Comparison of ENCODE assay signal across 15 mouse cellular contexts in genomic region chrX:7639536-7640325, GRCm38 (mm10). TPM values are rescaled to one million over a fixed set of nuclear protein-coding genes. Genes with fewer than 3 reads are reported as not detected.
DNase-seq lines count a peak whose midpoint lies in the region; ATAC-seq lines count a peak whose summit lies in the region.
"Had no signal": no experiment of that assay in that cellular context is flagged by ENCODE, and none has a peak within 500 bp of the region (broad histone marks: within the 10 kb centered on the region; RNA-seq: fewer than 3 reads in every experiment).

No protein-coding gene starts in this region.

- 0 out of 2 replicates have a peak, but pooled peaks cover 4% of the 10 kb centered on the region for H3K4me1 ChIP-seq in heart, embryonic 10.5 days
- H3K4me1 ChIP-seq in forebrain, embryonic 16.5 days (replicated peaks; ENCODE audit: control insufficient read depth, insufficient read depth, low read length), result peaks cover 14% of the 10 kb centered on the region
- H3K4me1 ChIP-seq in midbrain, embryonic 15.5 days, result peaks cover 7% of the 10 kb centered on the region

- H3K36me3 ChIP-seq in heart, embryonic 10.5 days, result no peaks in the 10 kb centered on the region
- H3K36me3 ChIP-seq in forebrain, embryonic 16.5 days (ENCODE audit: control insufficient read depth, insufficient read depth), result 0 out of 2 replicates have a peak, but pooled peaks cover 2% of the 10 kb centered on the region
- H3K36me3 ChIP-seq in midbrain, embryonic 15.5 days (replicated peaks), result no peaks in the 10 kb centered on the region

- peak overlapping the region; percentile 65 for H3K9ac ChIP-seq in forebrain, embryonic 16.5 days (replicated peaks; ENCODE audit: low read depth, low read length)
- H3K9ac ChIP-seq in midbrain, embryonic 15.5 days, result peak overlapping the region; percentile 61

- peaks cover 24% of the 10 kb centered on the region for H3K27me3 ChIP-seq in heart, embryonic 10.5 days (ENCODE audit: insufficient read depth, poor library complexity, severe bottlenecking)
- H3K27me3 ChIP-seq in forebrain, embryonic 16.5 days (replicated peaks; ENCODE audit: control insufficient read depth, insufficient read depth, low read length), result no peaks in the 10 kb centered on the region
- no peaks in the 10 kb centered on the region for H3K27me3 ChIP-seq in midbrain, embryonic 15.5 days (replicated peaks)

- no peaks in the 10 kb centered on the region for H3K9me3 ChIP-seq in heart, embryonic 10.5 days
- no peaks in the 10 kb centered on the region for H3K9me3 ChIP-seq in forebrain, embryonic 16.5 days (ENCODE audit: control insufficient read depth, low read length)
- no peaks in the 10 kb centered on the region for H3K9me3 ChIP-seq in midbrain, embryonic 15.5 days

- no peak overlapping the region for H3K27ac ChIP-seq in heart, embryonic 10.5 days
- peak overlapping the region; percentile 74 for H3K27ac ChIP-seq in forebrain, embryonic 16.5 days (ENCODE audit: low read length)
- peak overlapping the region; percentile 86 for H3K27ac ChIP-seq in midbrain, embryonic 15.5 days
- H3K27ac ChIP-seq: macrophage had no signal

- 21% methylated on average over 13 of the region's 13 CpGs for WGBS in heart, embryonic 10.5 days
- 22% methylated on average over 13 of the region's 13 CpGs for WGBS in forebrain, embryonic 16.5 days
- WGBS in midbrain, embryonic 15.5 days, result 24% methylated on average over 13 of the region's 13 CpGs

- H3K4me3 ChIP-seq in heart, embryonic 10.5 days, result no peak overlapping the region
- H3K4me3 ChIP-seq in forebrain, embryonic 16.5 days (replicated peaks; ENCODE audit: low read length), result peak overlapping the region; percentile 59
- peak overlapping the region; percentile 48 for H3K4me3 ChIP-seq in midbrain, embryonic 15.5 days

- peak; percentile 8; the same call in 1 of the 2 replicates for ATAC-seq in forebrain, embryonic 16.5 days
- peak; percentile 40 for ATAC-seq in midbrain, embryonic 15.5 days (replicated peaks)
- ATAC-seq: Patski had no signal

- peak overlapping the region; percentile 71 for H3K4me2 ChIP-seq in forebrain, embryonic 16.5 days (ENCODE audit: low read length)
- peak overlapping the region; percentile 71 for H3K4me2 ChIP-seq in midbrain, embryonic 15.5 days

- peak; percentile 84 for DNase-seq in heart, adult 11 months
- no peak for DNase-seq in heart, embryonic 10.5 days (ENCODE audit: low spot score)
- DNase-seq in cerebellum, adult 9-10 months, result peak; percentile 66
- DNase-seq in Muller cell, postnatal 12 days (ENCODE audit: inconsistent ontology term), result no peak
- no peak for DNase-seq in gastrocnemius, adult 8-10 months (ENCODE audit: low spot score in 2 of 2)
- no peak for DNase-seq in right cerebral cortex, postnatal 25 days
- DNase-seq: adrenal gland, postnatal 25 days; B cell, adult 2 months; heart, postnatal 36 days; kidney, postnatal 4 days had no signal

RNA-seq across cellular contexts. Expression of gene Syp, which starts 1.5 kb away (rescaled TPM):
- polyA plus RNA-seq in heart, embryonic 10.5 days (2016; fragmentation: Nextera tagmentation; extraction: Ambion mirVana), result 0.91 and 1.1 TPM in 2 replicates
- polyA plus RNA-seq in forebrain, embryonic 16.5 days (2015; fragmentation: Nextera tagmentation; extraction: Ambion mirVana), result 120 and 161 TPM in 2 replicates
- 176 and 179 TPM in 2 replicates for polyA plus RNA-seq in midbrain, embryonic 15.5 days (2015; fragmentation: Nextera tagmentation; extraction: Ambion mirVana)
- total RNA-seq in gastrocnemius, adult 8-10 months (2022), result 1 to 10 TPM in 3 of 4 experiments, under 1 TPM in 1; 0.73 to 4.3 (median 2.2) TPM

RNA-seq across cellular contexts. Expression of gene Prickle3, which starts 17.3 kb away (rescaled TPM):
- 6.7 and 8.0 TPM in 2 replicates for polyA plus RNA-seq in heart, embryonic 10.5 days (2016; fragmentation: Nextera tagmentation; extraction: Ambion mirVana)
- 1.5 and 1.6 TPM in 2 replicates for polyA plus RNA-seq in forebrain, embryonic 16.5 days (2015; fragmentation: Nextera tagmentation; extraction: Ambion mirVana)
- polyA plus RNA-seq in midbrain, embryonic 15.5 days (2015; fragmentation: Nextera tagmentation; extraction: Ambion mirVana), result 1.6 and 1.7 TPM in 2 replicates
- 10 to 100 TPM; 13.4 to 22.6 (median 17.0) TPM for total RNA-seq in gastrocnemius, adult 8-10 months (2022)

RNA-seq across cellular contexts. Expression of gene Plp2, which starts 31.5 kb away (rescaled TPM):
- 147 and 155 TPM in 2 replicates for polyA plus RNA-seq in heart, embryonic 10.5 days (2016; fragmentation: Nextera tagmentation; extraction: Ambion mirVana)
- polyA plus RNA-seq in forebrain, embryonic 16.5 days (2015; fragmentation: Nextera tagmentation; extraction: Ambion mirVana), result 35.1 and 41.7 TPM in 2 replicates
- polyA plus RNA-seq in midbrain, embryonic 15.5 days (2015; fragmentation: Nextera tagmentation; extraction: Ambion mirVana), result 17.5 and 19.7 TPM in 2 replicates
- 10 to 100 TPM; 29.6 to 34.3 (median 33.3) TPM for total RNA-seq in gastrocnemius, adult 8-10 months (2022)

RNA-seq across cellular contexts. Expression of gene Cacna1f, which starts 32.8 kb away (rescaled TPM):
- polyA plus RNA-seq in heart, embryonic 10.5 days (2016; fragmentation: Nextera tagmentation; extraction: Ambion mirVana), result 0.03 TPM in 1 of 2 replicates, not detected in the other
- polyA plus RNA-seq in forebrain, embryonic 16.5 days (2015; fragmentation: Nextera tagmentation; extraction: Ambion mirVana), result 0.06 and 0.16 TPM in 2 replicates
- polyA plus RNA-seq in midbrain, embryonic 15.5 days (2015; fragmentation: Nextera tagmentation; extraction: Ambion mirVana), result 0.13 and 0.27 TPM in 2 replicates
- not detected for total RNA-seq in gastrocnemius, adult 8-10 months (2022)
- total RNA-seq: adrenal gland, postnatal 25 days; gastrocnemius, adult 18-20 months; heart, postnatal 36 days had no signal
- polyA plus RNA-seq: Patski had no signal

RNA-seq across cellular contexts. Expression of gene Ccdc22, which starts 34.4 kb away (rescaled TPM):
- polyA plus RNA-seq in heart, embryonic 10.5 days (2016; fragmentation: Nextera tagmentation; extraction: Ambion mirVana), result 27.1 and 27.6 TPM in 2 replicates
- 40.5 and 43.9 TPM in 2 replicates for polyA plus RNA-seq in forebrain, embryonic 16.5 days (2015; fragmentation: Nextera tagmentation; extraction: Ambion mirVana)
- polyA plus RNA-seq in midbrain, embryonic 15.5 days (2015; fragmentation: Nextera tagmentation; extraction: Ambion mirVana), result 33.0 and 34.4 TPM in 2 replicates
- total RNA-seq in gastrocnemius, adult 8-10 months (2022), result 10 to 100 TPM; 10.1 to 13.8 (median 11.6) TPM

Comparison
In these comparisons a context has a peak if more than half of its experiments do, and no peak if none do; other contexts are left out.
1. DNase-seq: peak in heart, adult 11 months (single experiment) and cerebellum, adult 9-10 months (single experiment); none in heart, embryonic 10.5 days (single experiment), Muller cell, postnatal 12 days (single experiment), gastrocnemius, adult 8-10 months (0 of 2) and right cerebral cortex, postnatal 25 days (single experiment).
2. RNA of gene Syp, which starts 1.5 kb away (polyA plus RNA-seq): 176 to 179 TPM in midbrain, embryonic 15.5 days and 120 to 161 TPM in forebrain, embryonic 16.5 days; 0.91 to 1.1 TPM in heart, embryonic 10.5 days; every median in the first group is over 10 times any median in the second.